Mouse (Mus musculus) gastrocnemius, postnatal 4 days (tissue): ENCODE measurements at regions not wholly inside any gene's neighbourhood (a gene's known extent, or its start where the extent isn't known, plus 50 kb on each side); places are given as distances from the start of the nearest gene placed in this dataset. TPM values are rescaled to one million over a fixed set of nuclear protein-coding genes. Genes with fewer than 3 reads are reported as not detected.

Experiments used
- microRNA-seq: library from miRNA; unstranded; fragments of <30 nt; microRNA quantifications from one replicate; pipeline ENCODE4 v1.2.0, GENCODE M21; 2021

Small RNAs in the stretch of these regions (microRNA-seq; reads per million reads assigned to microRNA genes)
- gene Gm26259 = not detected
